In the genomic region with DNA sequence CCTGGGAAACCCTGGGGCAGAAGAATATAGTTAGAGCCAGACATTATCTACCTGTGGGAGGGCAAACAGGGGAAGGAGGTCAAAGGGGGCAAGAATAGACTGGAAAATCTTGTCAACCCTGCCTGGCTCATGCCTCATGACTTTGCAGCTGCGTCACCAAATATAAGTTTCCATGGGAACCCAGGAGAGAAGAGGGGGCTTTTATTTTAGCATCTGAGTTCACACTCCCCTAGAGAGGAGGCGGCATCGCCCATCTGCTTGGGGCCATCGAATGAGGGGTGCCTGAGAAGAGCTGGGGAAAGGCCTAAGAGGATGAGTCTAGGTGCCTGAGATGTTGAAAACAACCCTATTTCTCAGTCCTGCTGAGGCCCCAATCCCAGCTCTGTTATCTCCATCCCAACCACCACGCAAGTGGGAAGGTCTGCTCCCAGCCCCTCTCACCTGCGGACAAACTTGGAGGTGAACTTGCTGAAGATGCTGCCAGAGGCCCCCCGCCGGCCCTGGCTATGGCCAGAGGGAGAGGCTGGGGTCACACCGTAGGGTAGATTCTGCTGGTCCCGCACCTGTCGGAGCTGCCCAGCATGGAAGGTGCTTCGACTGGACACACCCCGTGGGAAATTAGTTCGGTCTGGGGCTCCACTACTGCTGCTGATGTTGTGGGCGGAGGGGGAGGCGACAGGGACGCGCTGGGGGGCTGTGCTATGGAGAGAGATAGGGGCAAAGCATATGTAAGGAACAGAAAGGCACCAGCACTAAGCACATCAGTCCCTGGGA, we compare ENCODE assay signal across 16 mouse cellular contexts. TPM values are rescaled to one million over a fixed set of nuclear protein-coding genes. Genes with fewer than 3 reads are reported as not detected.
DNase-seq lines count a peak whose midpoint lies in the region; ATAC-seq and TF ChIP-seq lines count a peak whose summit lies in the region.
"Had no signal": no experiment of that assay in that cellular context is flagged by ENCODE, and none has a peak within 500 bp of the region (broad histone marks: within the 10 kb centered on the region; RNA-seq: fewer than 3 reads in every experiment).

No protein-coding gene starts in this region.

- no peak overlapping the region for H3K4me3 ChIP-seq in forebrain, embryonic 10.5 days
- no peak overlapping the region for H3K4me3 ChIP-seq in forebrain, embryonic 16.5 days (replicated peaks; ENCODE audit: low read length)
- H3K4me3 ChIP-seq in midbrain, embryonic 14.5 days (replicated peaks; ENCODE audit: low read depth, low read length), result no peak overlapping the region
- H3K4me3 ChIP-seq in midbrain, postnatal 0 days (ENCODE audit: low read depth, low read length), result no peak overlapping the region
- H3K4me3 ChIP-seq in stomach, embryonic 15.5 days (replicated peaks), result no peak overlapping the region
- H3K4me3 ChIP-seq: limb, embryonic 12.5 days; myocyte had no signal

- no peak overlapping the region for H3K9ac ChIP-seq in forebrain, embryonic 16.5 days (replicated peaks; ENCODE audit: low read depth, low read length)
- H3K9ac ChIP-seq in midbrain, embryonic 14.5 days (replicated peaks; ENCODE audit: low read length), result no peak overlapping the region
- H3K9ac ChIP-seq in midbrain, postnatal 0 days (replicated peaks; ENCODE audit: low read length, poor library complexity, severe bottlenecking), result no peak overlapping the region
- no peak overlapping the region for H3K9ac ChIP-seq in stomach, embryonic 15.5 days
- H3K9ac ChIP-seq: limb, embryonic 12.5 days had no signal

- H3K36me3 ChIP-seq in forebrain, embryonic 10.5 days (replicated peaks), result peaks cover 99% of the 10 kb centered on the region
- peaks cover 22% of the 10 kb centered on the region for H3K36me3 ChIP-seq in forebrain, embryonic 16.5 days (ENCODE audit: control insufficient read depth, insufficient read depth)
- peaks cover 86% of the 10 kb centered on the region for H3K36me3 ChIP-seq in midbrain, embryonic 14.5 days (ENCODE audit: control insufficient read depth, insufficient read depth, low read length)
- peaks cover 63% of the 10 kb centered on the region for H3K36me3 ChIP-seq in midbrain, postnatal 0 days (ENCODE audit: insufficient read depth, low read length)
- peaks cover 76% of the 10 kb centered on the region for H3K36me3 ChIP-seq in stomach, embryonic 15.5 days

- 0 out of 2 replicates have a peak overlapping the region, but pooled peaks have one; percentile 25 for H3K27ac ChIP-seq in forebrain, embryonic 10.5 days
- H3K27ac ChIP-seq in forebrain, embryonic 16.5 days (ENCODE audit: low read length), result no peak overlapping the region
- peak overlapping the region; percentile 13; the same call in 1 of the 2 replicates for H3K27ac ChIP-seq in midbrain, embryonic 14.5 days (replicated peaks; ENCODE audit: low read depth, low read length)
- H3K27ac ChIP-seq in midbrain, postnatal 0 days (ENCODE audit: low read depth, low read length), result no peak overlapping the region
- H3K27ac ChIP-seq in stomach, embryonic 15.5 days, result peak overlapping the region; percentile 21; the same call in 1 of the 2 replicates
- H3K27ac ChIP-seq: limb, embryonic 12.5 days had no signal

- TF ChIP-seq CTCF in midbrain, postnatal 0 days (IDR thresholded peaks at IDR 0.05), result no peak

- 92% methylated on average over 18 of the region's 18 CpGs for WGBS in forebrain, embryonic 10.5 days
- 87% methylated on average over 18 of the region's 18 CpGs for WGBS in forebrain, embryonic 16.5 days
- WGBS in midbrain, embryonic 14.5 days, result 80% methylated on average over 18 of the region's 18 CpGs
- 87% methylated on average over 18 of the region's 18 CpGs for WGBS in midbrain, postnatal 0 days
- whole genome bisulfite sequencing in stomach, embryonic 15.5 days, result 83% methylated on average over 18 of the region's 18 CpGs

- H3K9me3 ChIP-seq in forebrain, embryonic 10.5 days, result no peaks in the 10 kb centered on the region
- H3K9me3 ChIP-seq in forebrain, embryonic 16.5 days (ENCODE audit: control insufficient read depth, low read length), result no peaks in the 10 kb centered on the region
- no peaks in the 10 kb centered on the region for H3K9me3 ChIP-seq in midbrain, embryonic 14.5 days (ENCODE audit: control insufficient read depth, low read length)
- H3K9me3 ChIP-seq in midbrain, postnatal 0 days (ENCODE audit: low read length), result no peaks in the 10 kb centered on the region
- no peaks in the 10 kb centered on the region for H3K9me3 ChIP-seq in stomach, embryonic 15.5 days
- H3K9me3 ChIP-seq: G1E; limb, embryonic 12.5 days had no signal

- H3K4me1 ChIP-seq in forebrain, embryonic 10.5 days, result peaks cover 19% of the 10 kb centered on the region
- H3K4me1 ChIP-seq in forebrain, embryonic 16.5 days (replicated peaks; ENCODE audit: control insufficient read depth, insufficient read depth, low read length), result peaks cover 18% of the 10 kb centered on the region
- H3K4me1 ChIP-seq in midbrain, embryonic 14.5 days (ENCODE audit: control insufficient read depth, insufficient read depth, low read length), result peaks cover 7% of the 10 kb centered on the region
- H3K4me1 ChIP-seq in midbrain, postnatal 0 days (ENCODE audit: insufficient read depth, low read length), result no peaks in the 10 kb centered on the region
- H3K4me1 ChIP-seq in stomach, embryonic 15.5 days, result peaks cover 16% of the 10 kb centered on the region

- no peak overlapping the region for H3K4me2 ChIP-seq in forebrain, embryonic 16.5 days (ENCODE audit: low read length)
- H3K4me2 ChIP-seq in midbrain, embryonic 14.5 days (ENCODE audit: low read length), result no peak overlapping the region
- no peak overlapping the region for H3K4me2 ChIP-seq in midbrain, postnatal 0 days (ENCODE audit: low read depth, low read length, poor library complexity, severe bottlenecking)
- no peak overlapping the region for H3K4me2 ChIP-seq in stomach, embryonic 15.5 days
- H3K4me2 ChIP-seq: limb, embryonic 12.5 days had no signal

- ATAC-seq in forebrain, embryonic 16.5 days, result no peak
- no peak for ATAC-seq in midbrain, embryonic 14.5 days (ENCODE audit: low FRiP score, low TSS enrichment)
- ATAC-seq in midbrain, postnatal 0 days (ENCODE audit: low FRiP score), result no peak
- ATAC-seq in stomach, embryonic 15.5 days (ENCODE audit: insufficient read depth, low FRiP score, low read depth), result no peak
- no peak for ATAC-seq in monocyte, adult 5-6 weeks (replicated peaks; ENCODE audit: insufficient number of reproducible peaks, low FRiP score, low TSS enrichment, poor library complexity, severe bottlenecking)

- no peak for DNase-seq in forebrain, embryonic 10.5 days (ENCODE audit: extremely low spot score, low spot score)
- DNase-seq in midbrain, embryonic 14.5 days, result no peak
- DNase-seq in midbrain, postnatal 0 days (ENCODE audit: low spot score), result no peak
- DNase-seq in layer of hippocampus, postnatal 36 days, result peak; percentile 73 to 76
- no peak for DNase-seq in lung, postnatal 36 days
- DNase-seq: embryo, embryonic 11 days; kidney, adult 9 months; lung, postnatal 4 days; retina, postnatal 1 day; thymus, adult 18-20 months had no signal

- no peaks in the 10 kb centered on the region for H3K27me3 ChIP-seq in forebrain, embryonic 10.5 days (ENCODE audit: poor library complexity, severe bottlenecking)
- no peaks in the 10 kb centered on the region for H3K27me3 ChIP-seq in forebrain, embryonic 16.5 days (replicated peaks; ENCODE audit: control insufficient read depth, insufficient read depth, low read length)
- no peaks in the 10 kb centered on the region for H3K27me3 ChIP-seq in midbrain, embryonic 14.5 days (ENCODE audit: control insufficient read depth, insufficient read depth, low read length)
- no peaks in the 10 kb centered on the region for H3K27me3 ChIP-seq in midbrain, postnatal 0 days (ENCODE audit: insufficient read depth, low read length)
- H3K27me3 ChIP-seq in stomach, embryonic 15.5 days (replicated peaks), result no peaks in the 10 kb centered on the region
- H3K27me3 ChIP-seq: limb, embryonic 12.5 days had no signal

RNA-seq across cellular contexts. Expression of a gene that starts 13.6 kb away (rescaled TPM):
- polyA plus RNA-seq in forebrain, embryonic 10.5 days (2016; fragmentation: Nextera tagmentation; extraction: Ambion mirVana), result 61.7 and 64.0 TPM in 2 replicates
- 45.8 and 49.2 TPM in 2 replicates for polyA plus RNA-seq in forebrain, embryonic 16.5 days (2015; fragmentation: Nextera tagmentation; extraction: Ambion mirVana)
- polyA plus RNA-seq in midbrain, embryonic 14.5 days (2014; fragmentation: Nextera tagmentation; extraction: Ambion mirVana), result 23.1 and 26.6 TPM in 2 replicates
- total RNA-seq in midbrain, postnatal 0 days (2014; rRNA removed), result 40.7 and 53.1 TPM in 2 replicates
- 8.9 and 9.7 TPM in 2 replicates for polyA plus RNA-seq in midbrain, postnatal 0 days (2015; fragmentation: Nextera tagmentation; extraction: Ambion mirVana)
- total RNA-seq in layer of hippocampus, postnatal 36 days (2021), result 10 to 100 TPM; 17.5 to 18.7 TPM
- polyA plus RNA-seq in stomach, embryonic 15.5 days (2015; fragmentation: Nextera tagmentation; extraction: Ambion mirVana), result 13.4 and 15.0 TPM in 2 replicates
- total RNA-seq in monocyte, adult 5-6 weeks (2017), result not detected in 3 replicates

RNA-seq across cellular contexts. Expression of a gene that starts 39.8 kb away (rescaled TPM):
- polyA plus RNA-seq in forebrain, embryonic 10.5 days (2016; fragmentation: Nextera tagmentation; extraction: Ambion mirVana), result 106 and 107 TPM in 2 replicates
- 67.3 and 74.7 TPM in 2 replicates for polyA plus RNA-seq in forebrain, embryonic 16.5 days (2015; fragmentation: Nextera tagmentation; extraction: Ambion mirVana)
- polyA plus RNA-seq in midbrain, embryonic 14.5 days (2014; fragmentation: Nextera tagmentation; extraction: Ambion mirVana), result 68.6 and 77.8 TPM in 2 replicates
- 58.3 and 62.5 TPM in 2 replicates for total RNA-seq in midbrain, postnatal 0 days (2014; rRNA removed)
- polyA plus RNA-seq in midbrain, postnatal 0 days (2015; fragmentation: Nextera tagmentation; extraction: Ambion mirVana), result 45.6 and 46.1 TPM in 2 replicates
- 10 to 100 TPM; 31.6 to 38.6 TPM for total RNA-seq in layer of hippocampus, postnatal 36 days (2021)
- 47.0 and 51.6 TPM in 2 replicates for polyA plus RNA-seq in stomach, embryonic 15.5 days (2015; fragmentation: Nextera tagmentation; extraction: Ambion mirVana)
- total RNA-seq in monocyte, adult 5-6 weeks (2017), result 14.9 to 17.6 TPM (median 17.5 TPM) in 3 replicates

Comparison
In these comparisons a context has a peak if more than half of its experiments do, and no peak if none do; other contexts are left out.
1. H3K27ac ChIP-seq: peak in forebrain, embryonic 10.5 days (single experiment), midbrain, embryonic 14.5 days (single experiment) and stomach, embryonic 15.5 days (single experiment); none in forebrain, embryonic 16.5 days (single experiment) and midbrain, postnatal 0 days (single experiment).
2. DNase-seq: peak in layer of hippocampus, postnatal 36 days (2 of 2); none in forebrain, embryonic 10.5 days (single experiment), midbrain, embryonic 14.5 days (single experiment), midbrain, postnatal 0 days (single experiment) and lung, postnatal 36 days (single experiment).